Mouse (Mus musculus) E14TG2a.4 (cell line): ENCODE measurements around the gene Plk2.

Source experiments
- CTCF ChIP-seq: conservative IDR thresholded peaks from 2 replicates; pipeline ENCODE4 v1.5.1; 2014; ENCODE audit warnings: low read length
- POU5F1 ChIP-seq: IDR thresholded peaks from 2 replicates; pipeline ENCODE4 v1.6.1; 2014; ENCODE audit warnings: low read length, borderline replicate concordance

DNA sequence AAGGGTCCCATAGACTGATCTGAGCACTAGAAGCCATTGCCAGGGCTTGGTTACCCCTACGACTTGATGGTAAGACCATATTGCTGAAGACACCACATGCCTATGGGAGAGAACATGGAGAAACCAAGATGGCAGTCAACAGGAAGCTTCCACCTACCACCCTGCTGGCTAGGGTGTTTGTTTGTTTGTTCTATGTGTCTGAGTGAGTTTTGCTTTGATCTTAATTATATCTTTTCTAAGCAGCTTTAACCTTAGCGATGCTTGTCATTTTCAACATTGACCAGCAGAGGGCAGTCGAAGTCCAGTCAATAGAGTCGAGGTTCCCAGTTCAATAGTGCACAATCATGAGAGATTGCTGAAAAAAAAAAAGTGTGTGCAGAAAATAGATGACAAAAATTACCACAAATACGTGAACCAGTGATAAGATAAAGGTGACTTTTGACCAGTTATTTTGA lies 12.4 kb upstream of the Plk2 start:
- TF ChIP-seq CTCF (peak; percentile 74), POU5F1 (no peak)
